Mouse (Mus musculus): ENCODE results near the gene Gm11213. TPM values are rescaled to one million over a fixed set of nuclear protein-coding genes. Genes with fewer than 3 reads are reported as not detected.

Gene Gm11213
- polyA plus RNA-seq, 1 experiment: not detected

GRCm38 (mm10) chr4:63548491-63548890, 56.6 kb downstream of the Gm11213 start:
- TF ChIP-seq EP300 (IDR thresholded peaks at IDR 0.05; ENCODE audit: insufficient read depth, low read depth, low read length) (no peak), CTCF (IDR thresholded peaks at IDR 0.05; ENCODE audit: low read depth, low read length) (no peak), POLR2A (IDR thresholded peaks at IDR 0.05; ENCODE audit: insufficient read depth, low read length) (no peak)
- peaks cover 2% of the 10 kb centered on the region for H3K4me1 ChIP-seq (ENCODE audit: control insufficient read depth, insufficient read depth, low read length)
- H3K27ac ChIP-seq (ENCODE audit: insufficient read depth, low read length): no peak overlapping the region
- H3K9me3 ChIP-seq (replicated peaks; ENCODE audit: control insufficient read depth, insufficient read depth, low read length, poor library complexity, severe bottlenecking): no peaks in the 10 kb centered on the region
- peaks cover 36% of the 10 kb centered on the region for H3K36me3 ChIP-seq (ENCODE audit: control insufficient read depth, insufficient read depth, low read length, poor library complexity, severe bottlenecking)
- no peak overlapping the region for H3K4me3 ChIP-seq (ENCODE audit: low read depth, low read length)
- no peak overlapping the region for H3K9ac ChIP-seq (ENCODE audit: low read depth, poor library complexity, severe bottlenecking)
- H3K27me3 ChIP-seq (ENCODE audit: control insufficient read depth, insufficient read depth, low read length, poor library complexity, severe bottlenecking): no peaks in the 10 kb centered on the region

GRCm38 (mm10) chr4:63547799-63548198, 57.3 kb downstream of the Gm11213 start:
- Histone ChIP-seq H3K27ac (ENCODE audit: insufficient read depth, low read length) (no peak overlapping the region), H3K4me3 (ENCODE audit: low read depth, low read length) (no peak overlapping the region), H3K4me1 (ENCODE audit: control insufficient read depth, insufficient read depth, low read length) (peaks cover 2% of the 10 kb centered on the region), H3K27me3 (ENCODE audit: control insufficient read depth, insufficient read depth, low read length, poor library complexity, severe bottlenecking) (no peaks in the 10 kb centered on the region), H3K9me3 (replicated peaks; ENCODE audit: control insufficient read depth, insufficient read depth, low read length, poor library complexity, severe bottlenecking) (no peaks in the 10 kb centered on the region), H3K36me3 (ENCODE audit: control insufficient read depth, insufficient read depth, low read length, poor library complexity, severe bottlenecking) (peaks cover 34% of the 10 kb centered on the region), H3K9ac (ENCODE audit: low read depth, poor library complexity, severe bottlenecking) (no peak overlapping the region)
- no peak for TF ChIP-seq EP300 (IDR thresholded peaks at IDR 0.05; ENCODE audit: insufficient read depth, low read depth, low read length)
- no peak for TF ChIP-seq CTCF (IDR thresholded peaks at IDR 0.05; ENCODE audit: low read depth, low read length)
- no peak for TF ChIP-seq POLR2A (IDR thresholded peaks at IDR 0.05; ENCODE audit: insufficient read depth, low read length)

Other genes starting within 250 kb of the Gm11213 start
- not detected in 2 replicates for gene Orm3, start 249.1 kb downstream of the Gm11213 start, polyA plus RNA-seq (2011; ENCODE audit: insufficient read depth, insufficient read length, low read depth, missing spikeins)
- gene Orm2, start 242.8 kb downstream of the Gm11213 start, polyA plus RNA-seq (2011; ENCODE audit: insufficient read depth, insufficient read length, low read depth, missing spikeins): not detected in 2 replicates
- 4.0 and 4.7 TPM in 2 replicates for gene Akna, start 201.9 kb downstream of the Gm11213 start, polyA plus RNA-seq (2011; ENCODE audit: insufficient read depth, insufficient read length, low read depth, missing spikeins)
- 33.5 and 40.2 TPM in 2 replicates for gene Whrn, start 109.3 kb downstream of the Gm11213 start, polyA plus RNA-seq (2011; ENCODE audit: insufficient read depth, insufficient read length, low read depth, missing spikeins)
- gene Atp6v1g1, start 60.5 kb downstream of the Gm11213 start, polyA plus RNA-seq (2011; ENCODE audit: insufficient read depth, insufficient read length, low read depth, missing spikeins): 187 and 192 TPM in 2 replicates
- 4.4 and 8.9 TPM in 2 replicates for gene Tmem268, start 46.5 kb downstream of the Gm11213 start, polyA plus RNA-seq (2011; ENCODE audit: insufficient read depth, insufficient read length, low read depth, missing spikeins)
- gene Tex48, start 17.2 kb upstream of the Gm11213 start, polyA plus RNA-seq (2011; ENCODE audit: insufficient read depth, insufficient read length, low read depth, missing spikeins): not detected in 2 replicates
- not detected in 2 replicates for gene Gm11214, start 58.1 kb upstream of the Gm11213 start, polyA plus RNA-seq (2011; ENCODE audit: insufficient read depth, insufficient read length, low read depth, missing spikeins)
- gene Tnfsf15, start 139.9 kb upstream of the Gm11213 start, polyA plus RNA-seq (2011; ENCODE audit: insufficient read depth, insufficient read length, low read depth, missing spikeins): 0.20 and 0.24 TPM in 2 replicates

All from ES-Bruce4 (cell line).